In the genomic region with DNA sequence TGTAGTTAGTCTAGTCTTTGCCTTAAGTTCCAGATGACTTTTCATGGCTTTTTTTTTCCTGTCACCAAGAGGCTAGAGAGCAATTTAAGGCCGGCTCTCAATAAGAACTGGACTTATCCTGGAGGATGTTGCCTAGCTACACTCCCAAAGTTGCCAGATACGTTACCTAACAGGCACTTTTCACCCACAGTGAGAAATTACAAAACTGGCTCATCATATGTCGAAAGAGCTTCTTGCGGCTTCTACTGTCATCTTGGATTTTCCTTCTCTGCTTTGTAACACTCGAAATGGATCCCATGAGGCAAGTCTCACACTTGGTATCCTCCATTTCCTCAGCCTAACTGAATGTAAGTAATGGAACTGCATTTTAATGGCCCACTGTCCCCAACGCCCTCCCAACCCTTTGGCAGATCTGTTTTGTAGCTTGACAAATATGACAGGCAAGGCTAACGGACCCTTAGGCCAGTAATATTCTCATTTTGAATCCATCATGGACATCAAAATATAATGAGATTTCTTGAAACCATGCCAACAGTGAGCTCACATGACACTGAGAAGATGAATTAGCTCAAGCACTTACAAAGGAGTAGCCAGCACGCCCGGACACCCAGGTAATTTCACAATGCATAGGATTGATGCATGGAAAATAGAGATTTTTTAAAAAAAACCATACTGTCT, we compare ENCODE assay signal across 23 mouse cellular contexts.
DNase-seq lines count a peak whose midpoint lies in the region; ATAC-seq lines count a peak whose summit lies in the region.
"Had no signal": no experiment of that assay in that cellular context is flagged by ENCODE, and none has a peak within 500 bp of the region (broad histone marks: within the 10 kb centered on the region; RNA-seq: fewer than 3 reads in every experiment).

No protein-coding gene starts in this region.

- no peaks in the 10 kb centered on the region for H3K9me3 ChIP-seq in hindbrain, embryonic 11.5 days (ENCODE audit: control insufficient read depth, low read length)
- H3K9me3 ChIP-seq in hindbrain, embryonic 10.5 days: no peaks in the 10 kb centered on the region
- no peaks in the 10 kb centered on the region for H3K9me3 ChIP-seq in hindbrain, embryonic 14.5 days (ENCODE audit: control insufficient read depth, low read length)
- H3K9me3 ChIP-seq in midbrain, embryonic 16.5 days (replicated peaks; ENCODE audit: control insufficient read depth, low read length, poor library complexity, severe bottlenecking): no peaks in the 10 kb centered on the region
- H3K9me3 ChIP-seq: embryonic facial prominence, embryonic 13.5 days; liver, embryonic 13.5 days had no signal

- H3K27ac ChIP-seq in hindbrain, embryonic 11.5 days (ENCODE audit: low read depth, low read length): no peak overlapping the region
- H3K27ac ChIP-seq in hindbrain, embryonic 10.5 days: no peak overlapping the region
- H3K27ac ChIP-seq in hindbrain, embryonic 14.5 days: peak overlapping the region; percentile 49; the same call in 1 of the 2 replicates
- H3K27ac ChIP-seq in midbrain, embryonic 16.5 days (ENCODE audit: low read length): no peak overlapping the region
- H3K27ac ChIP-seq: embryonic facial prominence, embryonic 13.5 days; left cerebral cortex, adult 2 months; liver, embryonic 13.5 days had no signal

- ATAC-seq in hindbrain, embryonic 11.5 days (ENCODE audit: low FRiP score): peak; percentile 88
- ATAC-seq in hindbrain, embryonic 14.5 days (ENCODE audit: low FRiP score): peak; percentile 59; the same call in 1 of the 2 replicates
- peak; percentile 76 for ATAC-seq in midbrain, embryonic 16.5 days
- ATAC-seq: forebrain, postnatal 0 days; inflammation-experienced regulatory T-cells, adult 6 months had no signal

- 79% methylated on average over 9 of the region's 9 CpGs for WGBS in hindbrain, embryonic 11.5 days
- 86% methylated on average over 9 of the region's 9 CpGs for WGBS in hindbrain, embryonic 10.5 days
- WGBS in hindbrain, embryonic 14.5 days: 56% methylated on average over 9 of the region's 9 CpGs
- 74% methylated on average over 9 of the region's 9 CpGs for WGBS in midbrain, embryonic 16.5 days

- no peak overlapping the region for H3K4me3 ChIP-seq in hindbrain, embryonic 11.5 days (ENCODE audit: low read depth, low read length)
- no peak overlapping the region for H3K4me3 ChIP-seq in hindbrain, embryonic 10.5 days
- no peak overlapping the region for H3K4me3 ChIP-seq in hindbrain, embryonic 14.5 days (replicated peaks; ENCODE audit: low read length)
- H3K4me3 ChIP-seq in midbrain, embryonic 16.5 days (ENCODE audit: low read depth, low read length): no peak overlapping the region
- H3K4me3 ChIP-seq: embryonic facial prominence, embryonic 13.5 days; left cerebral cortex, adult 2 months; liver, embryonic 13.5 days had no signal

- peak; percentile 3 for DNase-seq in hindbrain, embryonic 11.5 days (ENCODE audit: low spot score)
- no peak for DNase-seq in hindbrain, embryonic 10.5 days (ENCODE audit: low spot score)
- DNase-seq in brain, adult 2 months (ENCODE audit: low read depth, low spot score): peak; percentile 1
- DNase-seq in hindbrain, embryonic 14.5 days (ENCODE audit: low spot score): peak; percentile 35
- no peak for DNase-seq in cerebellum, adult 11 months
- no peak for DNase-seq in right cerebral cortex, adult 18-20 months
- DNase-seq in adrenal gland, postnatal 4 days (ENCODE audit: low spot score in 2 of 2): no peak
- DNase-seq: cerebellum, postnatal 10 days; forebrain, postnatal 0 days; heart, postnatal 14 days; kidney, adult 8-10 months; kidney, postnatal 25 days; layer of hippocampus, adult 9-11 months; left cerebral cortex, postnatal 4 days; liver, embryonic 13.5 days; lung, embryonic 14.5 days; lung, postnatal 36 days had no signal

- no peaks in the 10 kb centered on the region for H3K4me1 ChIP-seq in hindbrain, embryonic 11.5 days (replicated peaks; ENCODE audit: control insufficient read depth, insufficient read depth, low read length)
- no peaks in the 10 kb centered on the region for H3K4me1 ChIP-seq in hindbrain, embryonic 10.5 days (replicated peaks)
- H3K4me1 ChIP-seq in hindbrain, embryonic 14.5 days (replicated peaks; ENCODE audit: control insufficient read depth, insufficient read depth, low read length): no peaks in the 10 kb centered on the region
- H3K4me1 ChIP-seq in midbrain, embryonic 16.5 days (ENCODE audit: control insufficient read depth, insufficient read depth, low read length): no peaks in the 10 kb centered on the region
- H3K4me1 ChIP-seq: embryonic facial prominence, embryonic 13.5 days; liver, embryonic 13.5 days had no signal

- H3K4me2 ChIP-seq in hindbrain, embryonic 11.5 days (replicated peaks; ENCODE audit: low read depth, low read length): no peak overlapping the region
- H3K4me2 ChIP-seq in hindbrain, embryonic 14.5 days (replicated peaks): no peak overlapping the region
- H3K4me2 ChIP-seq in midbrain, embryonic 16.5 days (ENCODE audit: low read length): no peak overlapping the region
- H3K4me2 ChIP-seq: embryonic facial prominence, embryonic 13.5 days; heart, embryonic 11.5 days; liver, embryonic 13.5 days; lung, embryonic 14.5 days had no signal

- H3K27me3 ChIP-seq in hindbrain, embryonic 11.5 days (ENCODE audit: control insufficient read depth, insufficient read depth, low read length): no peaks in the 10 kb centered on the region
- H3K27me3 ChIP-seq in hindbrain, embryonic 10.5 days (ENCODE audit: insufficient read depth, poor library complexity, severe bottlenecking): no peaks in the 10 kb centered on the region
- no peaks in the 10 kb centered on the region for H3K27me3 ChIP-seq in hindbrain, embryonic 14.5 days (ENCODE audit: control insufficient read depth, insufficient read depth, low read length)
- no peaks in the 10 kb centered on the region for H3K27me3 ChIP-seq in midbrain, embryonic 16.5 days (ENCODE audit: control insufficient read depth, insufficient read depth, low read depth, low read length)
- H3K27me3 ChIP-seq: CH12.LX; embryonic facial prominence, embryonic 13.5 days; liver, embryonic 13.5 days had no signal

- no peak overlapping the region for H3K9ac ChIP-seq in hindbrain, embryonic 11.5 days (ENCODE audit: low read depth, low read length)
- no peak overlapping the region for H3K9ac ChIP-seq in hindbrain, embryonic 14.5 days
- no peak overlapping the region for H3K9ac ChIP-seq in midbrain, embryonic 16.5 days (ENCODE audit: low read depth, low read length)
- H3K9ac ChIP-seq: embryonic facial prominence, embryonic 13.5 days; forebrain, postnatal 0 days; liver, embryonic 13.5 days; lung, embryonic 14.5 days had no signal

- no peaks in the 10 kb centered on the region for H3K36me3 ChIP-seq in hindbrain, embryonic 11.5 days (ENCODE audit: control insufficient read depth, insufficient read depth, low read length)
- H3K36me3 ChIP-seq in hindbrain, embryonic 10.5 days: no peaks in the 10 kb centered on the region
- H3K36me3 ChIP-seq in hindbrain, embryonic 14.5 days (replicated peaks; ENCODE audit: control insufficient read depth, insufficient read depth): no peaks in the 10 kb centered on the region
- no peaks in the 10 kb centered on the region for H3K36me3 ChIP-seq in midbrain, embryonic 16.5 days (ENCODE audit: control insufficient read depth, insufficient read depth, low read length)
- H3K36me3 ChIP-seq: embryonic facial prominence, embryonic 13.5 days; liver, embryonic 13.5 days had no signal

Comparison
In these comparisons a context has a peak if more than half of its experiments do, and no peak if none do; other contexts are left out.
1. DNase-seq: peak in hindbrain, embryonic 11.5 days (single experiment), brain, adult 2 months (single experiment) and hindbrain, embryonic 14.5 days (single experiment); none in hindbrain, embryonic 10.5 days (single experiment), cerebellum, adult 11 months (single experiment), right cerebral cortex, adult 18-20 months (single experiment) and adrenal gland, postnatal 4 days (0 of 2).
2. Peak in every context shown above with its lines, with median percentiles within 50 percentile points of each other: ATAC-seq.